Mouse (Mus musculus) E14TG2a.4 (cell line): ENCODE measurements at regions not wholly inside any gene's neighbourhood (a gene's known extent, or its start where the extent isn't known, plus 50 kb on each side); places are given as distances from the start of the nearest gene placed in this dataset.

ENCODE experiments used
- H3K27me3 ChIP-seq: 2 replicates; pipeline ENCODE4 v1.6.1; 2014; ENCODE audit warnings: low read length, control low read depth; ENCODE audit not compliant: insufficient read depth
- H3K36me3 ChIP-seq: 2 replicates; pipeline ENCODE4 v1.6.1; 2014; ENCODE audit warnings: low read length, control low read depth; ENCODE audit not compliant: insufficient read depth
- H3K4me1 ChIP-seq: replicated peaks from 2 replicates; pipeline ENCODE4 v1.6.1; 2014; ENCODE audit warnings: low read depth, low read length, control low read depth
- H3K4me3 ChIP-seq: replicated peaks from 2 replicates; pipeline ENCODE4 v1.5.1; 2014; ENCODE audit warnings: mild to moderate bottlenecking, low read length
- H3K9me3 ChIP-seq: 2 replicates; pipeline ENCODE4 v1.6.1; 2014; ENCODE audit warnings: low read length, control low read depth
- CTCF ChIP-seq: conservative IDR thresholded peaks from 2 replicates; pipeline ENCODE4 v1.5.1; 2014; ENCODE audit warnings: low read length
- NANOG ChIP-seq: IDR thresholded peaks from 2 replicates; pipeline ENCODE4 v1.6.1; 2014; ENCODE audit warnings: borderline replicate concordance, low read length, mixed read lengths
- POU5F1 ChIP-seq: IDR thresholded peaks from 2 replicates; pipeline ENCODE4 v1.6.1; 2014; ENCODE audit warnings: low read length, borderline replicate concordance

DNA sequence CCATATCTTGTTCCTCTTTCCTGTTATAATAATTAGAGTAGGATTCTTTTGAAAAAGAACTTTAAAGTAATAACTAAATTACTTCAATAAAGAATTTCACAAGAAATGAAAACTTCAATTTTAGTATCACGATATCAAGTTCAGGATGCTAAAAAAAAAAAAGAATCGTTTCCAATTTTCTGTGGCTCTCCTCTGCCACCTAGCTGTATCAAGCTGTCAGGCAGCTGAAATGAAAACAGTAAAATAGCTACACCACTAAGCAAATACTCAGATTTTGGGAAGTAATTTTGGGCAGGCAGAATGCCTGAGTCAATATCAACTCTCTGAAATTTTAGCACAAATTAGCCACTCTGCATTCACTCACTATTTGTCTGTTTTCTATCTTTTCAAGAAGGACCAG lies 694.5 kb upstream of the Arrdc3 start:
- TF ChIP-seq CTCF (peak; percentile 46), POU5F1 (no peak), NANOG (no peak)
- Histone ChIP-seq H3K4me1 (no peaks in the 10 kb centered on the region), H3K4me3 (no peak overlapping the region), H3K27me3 (no peaks in the 10 kb centered on the region), H3K9me3 (no peaks in the 10 kb centered on the region), H3K36me3 (no peaks in the 10 kb centered on the region)

DNA sequence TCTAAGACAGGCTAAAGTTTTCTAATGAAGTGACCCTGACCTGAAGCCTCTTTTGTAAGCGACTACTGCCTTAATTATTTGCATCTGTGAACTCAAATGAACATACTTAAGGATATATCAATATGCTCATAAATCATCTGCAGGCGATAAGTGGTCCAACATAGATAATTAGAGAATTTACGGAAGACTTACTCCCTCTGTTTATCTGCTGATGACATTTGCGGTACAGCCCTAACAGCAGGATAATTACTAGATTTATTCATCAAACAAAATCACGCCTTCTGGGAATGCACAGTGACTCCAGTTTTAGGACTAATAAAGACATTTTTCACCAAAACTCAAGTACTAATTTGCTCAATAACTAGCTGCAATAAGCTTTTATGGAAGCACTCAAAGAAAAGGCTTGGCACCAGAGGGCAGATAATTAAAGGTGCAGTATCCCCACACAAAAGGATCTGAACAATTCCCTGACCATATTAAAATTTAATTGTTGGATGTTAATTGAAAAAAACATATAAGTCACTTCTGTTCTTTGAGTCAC lies 688.0 kb upstream of the Arrdc3 start:
- no peaks in the 10 kb centered on the region for H3K9me3 ChIP-seq
- H3K27me3 ChIP-seq: no peaks in the 10 kb centered on the region
- H3K36me3 ChIP-seq: no peaks in the 10 kb centered on the region
- no peaks in the 10 kb centered on the region for H3K4me1 ChIP-seq
- H3K4me3 ChIP-seq: no peak overlapping the region
- TF ChIP-seq NANOG (no peak), POU5F1 (no peak), CTCF (no peak)

DNA sequence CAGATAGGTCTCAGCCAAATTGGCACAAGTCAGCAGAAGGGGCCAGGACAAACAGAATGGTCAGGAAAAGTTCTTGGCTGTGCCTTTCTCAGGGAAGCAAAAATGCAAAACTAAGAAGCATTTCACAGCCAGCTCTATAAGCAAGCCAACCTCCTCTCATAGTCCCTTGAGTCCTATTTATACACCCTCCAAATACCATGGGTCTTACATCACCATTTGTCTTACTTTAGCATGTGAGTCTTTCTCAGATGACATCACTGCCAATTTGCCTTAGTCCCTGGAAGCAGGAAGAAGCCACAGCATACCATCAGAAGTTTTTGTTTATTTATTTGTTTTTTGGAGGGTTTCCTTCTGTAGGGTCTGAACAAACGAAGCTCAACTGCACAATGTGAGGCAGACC lies 659.1 kb upstream of the Arrdc3 start:
- H3K4me1 ChIP-seq: no peaks in the 10 kb centered on the region
- no peak for TF ChIP-seq POU5F1
- no peak for TF ChIP-seq CTCF
- no peak for TF ChIP-seq NANOG
- H3K9me3 ChIP-seq: no peaks in the 10 kb centered on the region
- H3K4me3 ChIP-seq: no peak overlapping the region
- no peaks in the 10 kb centered on the region for H3K27me3 ChIP-seq
- H3K36me3 ChIP-seq: no peaks in the 10 kb centered on the region

DNA sequence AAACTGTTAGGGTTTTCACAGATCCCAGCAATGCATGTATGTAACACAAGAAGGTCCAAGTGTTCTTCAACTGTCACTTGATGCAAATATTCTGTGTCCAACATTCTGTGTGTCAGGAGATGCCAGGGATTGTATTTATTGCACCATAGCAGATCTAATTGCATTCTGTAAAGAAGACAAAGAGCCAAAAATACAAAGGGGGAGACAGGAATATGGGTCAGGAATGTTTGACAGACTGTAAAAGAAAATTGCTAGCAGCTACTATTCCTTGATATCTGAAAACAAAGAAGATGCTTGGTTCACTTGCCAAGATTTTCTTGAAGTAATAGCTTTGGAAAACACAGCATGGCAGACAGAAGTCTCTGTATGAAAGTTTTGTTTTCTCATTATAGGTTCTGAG lies 651.8 kb upstream of the Arrdc3 start:
- Histone ChIP-seq H3K27me3 (no peaks in the 10 kb centered on the region), H3K9me3 (no peaks in the 10 kb centered on the region)
- TF ChIP-seq NANOG (no peak), CTCF (no peak), POU5F1 (no peak)

DNA sequence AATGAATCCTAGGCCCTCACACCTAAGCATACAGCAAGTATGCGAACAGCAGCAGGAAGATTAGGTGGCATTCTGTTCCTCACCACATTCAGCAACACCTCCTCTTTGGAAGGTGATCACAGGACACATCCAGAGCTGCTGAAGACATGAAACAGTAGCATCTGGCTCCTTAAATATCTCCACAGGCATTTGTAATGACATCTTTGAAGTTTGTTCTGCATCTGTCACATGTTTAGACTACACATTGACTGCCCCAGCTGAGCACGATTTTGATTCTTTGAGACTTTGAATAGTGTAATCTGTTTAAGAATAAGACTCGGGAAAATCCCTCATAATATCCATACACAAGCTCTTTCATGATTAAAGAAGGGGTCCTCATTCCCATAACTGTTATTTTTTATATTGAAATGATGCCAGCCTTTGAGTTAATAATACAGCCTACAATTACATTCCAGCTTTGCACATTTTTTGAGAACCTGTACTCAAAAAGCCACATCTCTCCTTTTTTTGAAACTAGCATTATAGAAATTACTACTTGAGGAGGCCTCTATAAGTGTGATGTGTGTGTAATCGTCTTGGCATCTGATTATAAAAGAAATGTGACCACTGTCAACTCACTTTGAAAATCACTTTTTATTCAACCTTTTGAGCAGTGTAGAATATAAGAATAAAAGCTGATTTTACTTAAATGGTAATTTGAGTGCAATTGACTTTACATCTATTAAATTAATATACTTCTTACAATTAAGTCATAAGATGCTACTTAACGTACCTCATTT lies 647.7 kb upstream of the Arrdc3 start:
- H3K27me3 ChIP-seq: no peaks in the 10 kb centered on the region
- no peak for TF ChIP-seq NANOG
- no peak for TF ChIP-seq CTCF
- no peak for TF ChIP-seq POU5F1
- no peak overlapping the region for H3K4me3 ChIP-seq
- no peaks in the 10 kb centered on the region for H3K9me3 ChIP-seq
- H3K36me3 ChIP-seq: no peaks in the 10 kb centered on the region
- no peaks in the 10 kb centered on the region for H3K4me1 ChIP-seq

More for the DNA sequence above, 651.8 kb upstream of the Arrdc3 start:
- Histone ChIP-seq H3K4me3 (no peak overlapping the region), H3K4me1 (no peaks in the 10 kb centered on the region), H3K36me3 (no peaks in the 10 kb centered on the region)

DNA sequence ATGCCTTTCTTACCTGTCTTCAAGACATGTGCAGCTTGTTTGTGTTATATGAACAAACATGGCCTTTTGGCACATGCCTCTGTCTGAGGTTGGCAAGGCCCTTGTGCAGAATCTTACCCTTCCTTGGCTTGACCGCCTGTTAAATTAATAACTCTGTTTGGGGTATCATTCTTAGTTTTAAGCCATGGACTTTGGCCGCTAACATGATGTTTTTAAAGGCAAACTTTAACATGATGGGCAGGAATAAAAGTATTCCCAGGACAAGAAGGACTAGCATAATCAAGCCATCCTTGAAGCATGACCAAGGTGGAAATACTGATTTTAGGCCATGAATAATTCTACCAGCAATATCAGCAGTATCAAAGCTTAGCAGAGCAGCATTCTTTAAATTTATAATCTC lies 620.4 kb upstream of the Arrdc3 start:
- Histone ChIP-seq H3K9me3 (no peaks in the 10 kb centered on the region), H3K4me1 (no peaks in the 10 kb centered on the region), H3K4me3 (no peak overlapping the region), H3K27me3 (no peaks in the 10 kb centered on the region), H3K36me3 (no peaks in the 10 kb centered on the region)
- TF ChIP-seq CTCF (no peak), POU5F1 (no peak), NANOG (no peak)

DNA sequence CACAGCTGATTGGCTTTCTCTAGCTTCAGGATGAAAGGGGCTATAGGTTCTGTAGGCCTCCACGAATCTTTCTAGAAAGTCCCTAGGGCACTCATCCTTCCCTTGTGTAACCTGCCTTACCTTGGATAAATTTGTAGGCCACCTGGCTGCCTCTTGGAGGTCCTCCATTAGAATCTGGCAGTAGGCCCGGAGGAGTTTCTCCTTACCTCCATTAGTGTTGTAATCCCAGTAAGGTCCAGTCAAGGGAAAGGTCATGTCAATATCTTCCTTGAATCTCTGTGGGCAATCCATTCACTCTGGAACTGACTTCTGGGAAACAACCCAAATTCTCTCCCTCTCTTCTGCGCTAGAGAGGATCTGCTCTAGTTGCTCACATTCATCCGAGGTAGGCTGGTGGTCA lies 616.1 kb upstream of the Arrdc3 start:
- Histone ChIP-seq H3K4me1 (no peaks in the 10 kb centered on the region), H3K9me3 (no peaks in the 10 kb centered on the region), H3K36me3 (no peaks in the 10 kb centered on the region), H3K27me3 (no peaks in the 10 kb centered on the region), H3K4me3 (no peak overlapping the region)
- no peak for TF ChIP-seq NANOG
- TF ChIP-seq POU5F1: no peak
- no peak for TF ChIP-seq CTCF

DNA sequence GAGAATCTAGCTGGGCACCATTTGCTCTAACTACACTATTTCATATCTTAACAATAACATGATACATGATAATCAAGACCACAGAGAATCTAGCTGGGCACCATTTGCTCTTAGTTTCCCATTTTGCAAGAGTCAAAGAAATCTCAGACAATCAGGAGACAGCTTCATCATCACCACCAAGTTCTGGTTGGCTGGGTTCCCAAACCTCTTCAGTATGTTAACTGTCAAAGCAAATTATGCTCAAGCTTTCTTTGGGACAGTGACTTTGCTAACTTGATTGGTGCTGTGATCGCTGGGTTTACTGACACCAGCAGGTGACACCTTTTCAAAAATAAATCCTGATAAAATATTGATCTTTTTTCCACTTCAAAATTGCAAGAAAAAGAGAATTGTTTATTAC lies 609.2 kb upstream of the Arrdc3 start:
- Histone ChIP-seq H3K4me3 (no peak overlapping the region), H3K27me3 (no peaks in the 10 kb centered on the region), H3K9me3 (no peaks in the 10 kb centered on the region), H3K4me1 (no peaks in the 10 kb centered on the region), H3K36me3 (no peaks in the 10 kb centered on the region)
- no peak for TF ChIP-seq CTCF
- no peak for TF ChIP-seq NANOG
- no peak for TF ChIP-seq POU5F1
